Mouse (Mus musculus): ENCODE measurements around the gene Phb2. TPM values are rescaled to one million over a fixed set of nuclear protein-coding genes. Genes with fewer than 3 reads are reported as not detected.
A peak's percentile ranks its signal among the peaks of the same experiment; 100 is the strongest.

The Phb2 gene
- polyA plus RNA-seq, 1 experiment = 94.1 TPM

DNA sequence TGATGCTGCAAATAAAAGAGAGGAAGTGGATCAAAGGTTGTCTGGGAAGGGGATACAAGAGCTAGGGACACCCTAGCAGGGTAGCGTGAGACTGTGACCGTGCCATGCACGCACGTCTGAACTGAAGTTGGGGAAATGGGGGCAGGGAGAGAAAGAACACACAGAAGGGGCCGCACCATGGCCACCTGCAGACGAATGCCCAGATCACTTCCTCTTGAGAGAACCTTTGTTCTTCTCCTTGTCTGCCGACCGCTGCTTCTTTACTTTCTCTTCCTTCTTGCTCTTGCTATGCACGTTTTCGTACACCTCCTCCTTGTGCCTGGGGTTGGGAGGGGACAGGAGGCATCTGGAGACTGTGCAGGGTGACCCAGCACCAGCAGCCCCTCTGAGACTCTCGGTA is 8.8 kb downstream of the Phb2 start:
- H3K4me1 ChIP-seq (ENCODE audit: control insufficient read depth, insufficient read depth, low read length) = peaks cover 52% of the 10 kb centered on the region
- peak overlapping the region; percentile 26; the same call in 1 of the 2 replicates for H3K4me3 ChIP-seq (ENCODE audit: insufficient read depth, low read length)
- TF ChIP-seq POLR2A (IDR thresholded peaks at IDR 0.05; ENCODE audit: borderline replicate concordance, low read depth, low read length) (no peak), CTCF (IDR thresholded peaks at IDR 0.05; ENCODE audit: low read depth, low read length) (no peak)
- H3K27ac ChIP-seq (ENCODE audit: insufficient read depth, low read depth, low read length) = peak overlapping the region; percentile 68

DNA sequence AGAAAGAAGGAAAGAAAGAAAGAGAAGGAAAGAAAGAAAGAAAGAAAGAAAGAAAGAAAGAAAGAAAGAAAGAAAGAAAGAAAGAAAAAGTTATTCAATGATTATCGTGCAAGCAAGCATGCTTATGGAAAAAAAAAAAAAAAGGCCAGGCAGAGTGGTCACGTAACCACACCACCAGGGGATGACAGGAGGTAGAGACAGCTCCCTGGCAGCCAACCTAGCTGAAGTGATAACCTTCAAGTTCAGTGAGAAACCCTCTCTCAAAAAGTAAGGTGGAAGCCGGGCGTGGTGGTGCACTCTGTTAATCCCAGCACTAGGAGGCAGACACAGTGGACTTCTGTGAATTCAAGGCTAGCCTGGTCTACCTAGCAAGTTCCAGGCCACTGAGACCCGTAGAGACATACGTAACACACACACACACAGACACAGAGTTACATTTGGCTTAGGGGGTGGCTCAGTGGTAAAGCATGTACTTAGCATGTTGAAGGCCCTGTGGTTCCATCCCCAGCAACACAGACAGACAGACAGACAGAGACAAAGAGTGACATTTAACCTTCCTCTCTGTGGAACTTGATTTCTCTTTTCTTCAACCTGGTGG is 10.8 kb downstream of the Phb2 start:
- H3K4me3 ChIP-seq (ENCODE audit: insufficient read depth, low read length) = peak overlapping the region; percentile 19
- TF ChIP-seq POLR2A (IDR thresholded peaks at IDR 0.05; ENCODE audit: borderline replicate concordance, low read depth, low read length) = no peak
- TF ChIP-seq CTCF (IDR thresholded peaks at IDR 0.05; ENCODE audit: low read depth, low read length) = no peak
- peaks cover 55% of the 10 kb centered on the region for H3K4me1 ChIP-seq (ENCODE audit: control insufficient read depth, insufficient read depth, low read length)
- peak overlapping the region; percentile 79 for H3K27ac ChIP-seq (ENCODE audit: insufficient read depth, low read depth, low read length)

DNA sequence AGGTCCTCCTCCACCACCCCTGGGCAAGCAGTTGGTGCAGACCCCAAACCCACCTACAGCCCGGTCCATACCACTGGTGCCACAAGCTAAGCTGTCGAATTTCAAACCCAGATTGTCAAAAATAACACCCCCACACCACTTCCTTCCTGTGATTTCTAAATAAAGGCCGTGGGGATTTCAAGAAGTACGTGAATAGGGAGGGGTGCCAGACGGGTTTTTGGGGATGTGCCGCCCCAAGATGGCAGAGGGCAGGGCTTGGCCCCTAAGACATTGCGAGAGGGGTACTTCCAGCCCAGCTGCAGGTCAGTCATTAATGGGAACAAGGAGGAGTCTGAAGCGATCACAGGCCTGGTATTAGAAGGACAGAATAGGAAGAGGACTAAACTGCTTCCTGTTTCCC is 11.4 kb downstream of the Phb2 start:
- TF ChIP-seq POLR2A (IDR thresholded peaks at IDR 0.05; ENCODE audit: borderline replicate concordance, low read depth, low read length) (no peak), CTCF (IDR thresholded peaks at IDR 0.05; ENCODE audit: low read depth, low read length) (no peak)
- H3K4me3 ChIP-seq (ENCODE audit: insufficient read depth, low read length) = peak overlapping the region; percentile 19
- H3K27ac ChIP-seq (ENCODE audit: insufficient read depth, low read depth, low read length) = peak overlapping the region; percentile 79
- H3K4me1 ChIP-seq (ENCODE audit: control insufficient read depth, insufficient read depth, low read length) = peaks cover 61% of the 10 kb centered on the region

DNA sequence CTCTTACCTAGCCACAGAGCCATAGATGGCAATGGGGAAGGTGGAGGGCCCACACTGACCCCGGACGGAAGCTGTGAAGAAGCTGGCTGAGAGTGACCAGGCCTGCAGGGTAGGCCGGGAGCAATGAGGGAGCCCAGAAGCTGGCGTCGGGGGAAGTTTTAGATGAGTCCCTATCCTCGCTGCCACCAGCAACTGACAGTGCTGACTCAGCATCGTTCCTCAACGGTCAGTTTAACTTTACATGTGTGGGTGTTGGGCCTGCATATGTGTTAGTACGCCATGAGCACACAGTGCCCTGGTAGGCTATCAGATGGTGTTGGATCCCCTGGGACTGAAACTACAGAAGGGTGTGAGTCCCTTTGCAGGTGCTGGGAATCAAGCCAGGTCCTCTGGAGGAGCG is 12.3 kb downstream of the Phb2 start:
- peak overlapping the region; percentile 79 for H3K27ac ChIP-seq (ENCODE audit: insufficient read depth, low read depth, low read length)
- TF ChIP-seq POLR2A (IDR thresholded peaks at IDR 0.05; ENCODE audit: borderline replicate concordance, low read depth, low read length) (no peak), CTCF (IDR thresholded peaks at IDR 0.05; ENCODE audit: low read depth, low read length) (no peak)
- H3K4me3 ChIP-seq (ENCODE audit: insufficient read depth, low read length) = peak overlapping the region; percentile 17
- H3K4me1 ChIP-seq (ENCODE audit: control insufficient read depth, insufficient read depth, low read length) = peaks cover 69% of the 10 kb centered on the region

DNA sequence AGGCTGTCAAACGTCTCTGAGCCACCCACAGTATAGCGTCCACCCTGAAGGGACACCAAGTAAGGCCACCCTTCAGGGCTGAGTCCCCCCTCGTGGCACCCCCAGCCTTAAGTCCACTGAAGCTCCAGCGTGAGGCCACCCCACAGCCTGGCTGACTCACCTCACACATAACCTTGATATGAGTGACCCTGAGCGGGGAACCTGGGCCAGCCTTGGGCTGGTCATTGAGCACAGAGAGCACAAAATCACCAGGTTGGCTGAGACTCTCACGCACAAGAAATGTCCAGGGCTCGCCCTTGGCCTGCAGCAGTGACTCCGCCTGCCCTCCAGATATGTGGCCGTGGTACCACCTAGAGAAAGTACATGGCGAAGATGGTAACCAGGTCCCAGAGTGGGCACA is 16.5 kb downstream of the Phb2 start:
- no peak overlapping the region for H3K4me3 ChIP-seq (ENCODE audit: insufficient read depth, low read length)
- peaks cover 61% of the 10 kb centered on the region for H3K4me1 ChIP-seq (ENCODE audit: control insufficient read depth, insufficient read depth, low read length)
- 0 out of 2 replicates have a peak overlapping the region, but pooled peaks have one; percentile 97 for H3K27ac ChIP-seq (ENCODE audit: insufficient read depth, low read depth, low read length)
- no peak for TF ChIP-seq POLR2A (IDR thresholded peaks at IDR 0.05; ENCODE audit: borderline replicate concordance, low read depth, low read length)
- TF ChIP-seq CTCF (IDR thresholded peaks at IDR 0.05; ENCODE audit: low read depth, low read length) = no peak

DNA sequence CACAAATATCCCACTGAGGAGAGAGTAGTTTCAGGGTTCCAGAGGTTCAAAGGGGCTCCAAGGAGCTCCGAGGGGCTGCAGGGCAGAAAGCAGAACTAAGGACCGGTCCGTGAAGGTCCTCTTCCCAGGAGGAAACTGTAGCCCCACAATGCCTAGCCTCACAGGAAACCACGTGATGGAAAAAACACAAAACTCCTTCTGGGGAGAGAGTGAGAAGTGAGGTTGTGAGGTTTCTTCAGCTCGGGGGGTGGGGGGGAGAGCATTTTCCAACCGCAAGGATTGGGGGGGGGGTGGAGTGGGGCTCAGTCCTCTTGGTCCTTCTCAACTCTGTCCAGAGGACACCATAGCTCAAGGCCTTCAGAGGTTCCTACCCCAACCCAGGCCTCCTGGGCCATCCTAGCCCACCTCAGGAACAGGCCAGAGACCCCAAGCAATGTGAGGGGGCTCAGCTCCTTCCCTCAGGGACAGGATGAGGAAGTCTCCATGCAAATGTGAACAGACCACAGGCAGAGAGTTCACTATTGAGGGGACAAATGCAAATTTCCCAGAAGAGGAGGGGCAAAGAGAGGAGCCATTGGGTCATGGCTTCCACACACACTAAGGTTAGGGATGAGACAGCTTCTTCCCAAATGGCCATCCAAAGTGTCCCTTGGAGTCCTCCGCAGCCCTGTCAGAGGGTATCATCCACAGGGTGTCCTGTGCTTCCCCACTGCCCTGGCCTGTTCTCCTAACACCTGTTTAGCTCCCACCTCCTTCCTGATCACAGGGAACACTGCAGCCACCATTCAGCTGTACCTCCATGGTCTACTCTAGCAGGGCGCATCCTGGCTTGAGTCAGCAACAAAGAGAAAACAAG is 17.9 kb downstream of the Phb2 start:
- H3K27ac ChIP-seq (ENCODE audit: insufficient read depth, low read depth, low read length) = peak overlapping the region; percentile 98
- peaks cover 58% of the 10 kb centered on the region for H3K4me1 ChIP-seq (ENCODE audit: control insufficient read depth, insufficient read depth, low read length)
- TF ChIP-seq POLR2A (IDR thresholded peaks at IDR 0.05; ENCODE audit: borderline replicate concordance, low read depth, low read length) (no peak), CTCF (IDR thresholded peaks at IDR 0.05; ENCODE audit: low read depth, low read length) (no peak)
- H3K4me3 ChIP-seq (ENCODE audit: insufficient read depth, low read length) = peak overlapping the region; percentile 95

DNA sequence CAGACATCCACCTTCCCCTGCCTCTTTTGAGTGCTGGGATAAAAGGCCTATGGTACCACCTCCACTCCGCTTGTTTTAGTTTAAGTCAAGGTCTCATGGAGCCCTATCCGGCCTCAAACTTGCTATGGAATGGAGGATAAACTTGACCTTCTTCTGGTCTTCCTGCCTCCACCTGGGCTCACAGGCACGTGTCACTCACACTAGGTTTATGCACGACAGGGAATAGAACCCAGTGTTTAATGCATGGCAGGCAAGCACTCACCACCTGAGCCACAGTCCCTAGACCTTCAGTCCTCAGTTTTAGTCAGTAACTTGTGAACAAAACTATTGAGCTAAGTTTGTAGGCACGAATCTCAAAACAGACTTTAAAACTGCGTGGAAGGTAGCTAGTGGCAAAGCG is 18.9 kb downstream of the Phb2 start:
- H3K27ac ChIP-seq (ENCODE audit: insufficient read depth, low read depth, low read length) = peak overlapping the region; percentile 98
- TF ChIP-seq CTCF (IDR thresholded peaks at IDR 0.05; ENCODE audit: low read depth, low read length) (no peak), POLR2A (IDR thresholded peaks at IDR 0.05; ENCODE audit: borderline replicate concordance, low read depth, low read length) (no peak)
- peaks cover 52% of the 10 kb centered on the region for H3K4me1 ChIP-seq (ENCODE audit: control insufficient read depth, insufficient read depth, low read length)
- H3K4me3 ChIP-seq (ENCODE audit: insufficient read depth, low read length) = peak overlapping the region; percentile 95

DNA sequence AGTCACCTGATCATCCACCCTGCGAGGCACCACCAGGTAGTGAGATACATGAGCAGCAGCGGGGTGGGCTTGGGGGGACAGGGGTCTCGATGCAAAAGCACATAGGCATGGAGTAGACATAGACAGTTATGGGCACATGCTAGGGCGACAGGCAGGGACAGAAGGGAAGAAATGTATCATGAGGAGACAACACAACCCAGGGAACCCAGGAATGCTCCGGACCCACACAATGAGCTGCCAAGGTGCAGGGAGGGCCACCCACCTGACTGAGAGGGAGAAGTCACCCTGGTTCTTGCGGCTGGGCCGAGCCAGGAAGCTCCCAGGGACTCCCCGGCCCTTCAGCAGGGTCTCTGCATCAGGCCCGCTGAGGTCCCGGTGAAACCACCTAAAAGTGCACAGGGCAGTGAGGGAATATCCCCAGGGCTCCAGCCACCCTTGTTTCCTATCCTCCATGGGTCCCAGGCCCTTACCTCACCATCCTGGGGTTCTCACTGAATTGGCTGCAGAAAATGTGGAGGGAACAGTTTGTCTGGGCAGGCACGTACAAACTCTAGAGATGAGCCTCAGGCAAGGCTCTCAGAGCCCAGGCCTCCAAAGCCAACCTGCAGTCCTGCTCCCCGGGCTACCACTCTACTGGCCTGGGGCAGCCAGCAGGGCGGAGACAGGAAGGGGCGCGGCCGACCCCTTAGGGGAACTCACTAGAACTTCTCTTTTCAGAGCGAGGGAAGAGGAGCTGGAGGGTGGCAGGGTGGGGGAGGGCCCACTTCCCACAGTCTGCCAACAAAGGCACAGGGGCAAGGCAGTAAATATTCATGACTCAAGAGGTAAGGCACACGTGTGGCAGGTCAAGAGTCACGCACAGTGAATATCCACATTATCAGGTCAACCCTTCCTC is 20.6 kb downstream of the Phb2 start:
- no peak for TF ChIP-seq CTCF (IDR thresholded peaks at IDR 0.05; ENCODE audit: low read depth, low read length)
- peak; percentile 75; the same call in 1 of the 2 replicates for TF ChIP-seq POLR2A (IDR thresholded peaks at IDR 0.05; ENCODE audit: borderline replicate concordance, low read depth, low read length)
- Histone ChIP-seq H3K4me1 (ENCODE audit: control insufficient read depth, insufficient read depth, low read length) (peaks cover 48% of the 10 kb centered on the region), H3K27ac (ENCODE audit: insufficient read depth, low read depth, low read length) (peak overlapping the region; percentile 98), H3K4me3 (ENCODE audit: insufficient read depth, low read length) (peak overlapping the region; percentile 95)

DNA sequence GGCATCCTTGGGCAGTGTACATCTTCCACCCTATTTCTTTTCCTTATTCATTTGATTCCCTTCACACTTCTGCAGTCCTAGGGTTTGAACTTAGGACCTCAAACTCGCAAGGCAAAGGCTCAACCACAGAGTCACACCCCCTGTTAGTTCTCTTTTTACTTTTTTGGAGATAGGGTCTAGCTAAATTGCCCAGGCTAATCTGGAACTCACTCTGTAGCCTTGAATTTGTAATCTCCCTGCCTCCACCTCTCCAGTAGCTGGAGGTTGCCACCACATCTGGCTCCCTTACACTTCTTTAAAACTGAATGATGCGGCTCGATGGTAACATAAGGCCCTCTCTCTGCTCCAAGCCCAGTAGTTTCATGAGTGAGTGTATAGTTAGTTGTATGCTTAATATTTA is 22.3 kb downstream of the Phb2 start:
- TF ChIP-seq POLR2A (IDR thresholded peaks at IDR 0.05; ENCODE audit: borderline replicate concordance, low read depth, low read length) (no peak), CTCF (IDR thresholded peaks at IDR 0.05; ENCODE audit: low read depth, low read length) (no peak)
- Histone ChIP-seq H3K4me3 (ENCODE audit: insufficient read depth, low read length) (no peak overlapping the region), H3K27ac (ENCODE audit: insufficient read depth, low read depth, low read length) (no peak overlapping the region), H3K4me1 (ENCODE audit: control insufficient read depth, insufficient read depth, low read length) (peaks cover 48% of the 10 kb centered on the region)
